Mouse (Mus musculus) thymus, adult 2 months (tissue): Measurements from ENCODE around the gene Gas2l2.

Experiments used
- CTCF ChIP-seq: fragments of 200-500 bp; IDR thresholded peaks from 2 replicates; pipeline ENCODE4 v1.5.1; 2012; ENCODE audit warnings: mild to moderate bottlenecking, control low read depth, low read length, moderate library complexity, borderline replicate concordance; ENCODE audit not compliant: control insufficient read depth, poor library complexity, insufficient read depth; ENCODE audit errors: extremely low read depth
- POLR2A ChIP-seq: fragments of 200-500 bp; IDR thresholded peaks from 2 replicates; pipeline ENCODE4 v1.6.1; 2012; ENCODE audit warnings: mild to moderate bottlenecking, low read length, control low read depth, moderate library complexity; ENCODE audit not compliant: control insufficient read depth, poor library complexity, insufficient read depth; ENCODE audit errors: extremely low read depth

- TF ChIP-seq CTCF (no peak), POLR2A (no peak)
Observed at GRCm38 (mm10) chr11:83441235-83441634, 12.0 kb upstream of the Gas2l2 start.
